10 mouse cellular contexts compared by ENCODE assay signal in genomic region chr5:35827075-35827474, GRCm38 (mm10).
DNase-seq lines count a peak whose midpoint lies in the region; ATAC-seq and TF ChIP-seq lines count a peak whose summit lies in the region.
"Had no signal": no experiment of that assay in that cellular context is flagged by ENCODE, and none has a peak within 500 bp of the region (broad histone marks: within the 10 kb centered on the region; RNA-seq: fewer than 3 reads in every experiment).

No protein-coding gene starts in this region.

- H3K4me1 ChIP-seq in heart, embryonic 10.5 days, result peaks cover 10% of the 10 kb centered on the region; the same call in 1 of the 2 replicates
- H3K4me1 ChIP-seq in hindbrain, embryonic 14.5 days (replicated peaks; ENCODE audit: control insufficient read depth, insufficient read depth, low read length), result no peaks in the 10 kb centered on the region
- H3K4me1 ChIP-seq in limb, embryonic 14.5 days (ENCODE audit: control insufficient read depth, insufficient read depth, low read length), result no peaks in the 10 kb centered on the region

- no peak overlapping the region for H3K4me3 ChIP-seq in heart, embryonic 10.5 days
- no peak overlapping the region for H3K4me3 ChIP-seq in hindbrain, embryonic 14.5 days (replicated peaks; ENCODE audit: low read length)
- no peak overlapping the region for H3K4me3 ChIP-seq in limb, embryonic 14.5 days (replicated peaks; ENCODE audit: low read length)

- H3K27ac ChIP-seq in heart, embryonic 10.5 days, result peak overlapping the region; percentile 43; the same call in 1 of the 2 replicates
- H3K27ac ChIP-seq in hindbrain, embryonic 14.5 days, result no peak overlapping the region
- H3K27ac ChIP-seq in limb, embryonic 14.5 days (replicated peaks; ENCODE audit: low read depth, low read length), result no peak overlapping the region

- H3K4me2 ChIP-seq in hindbrain, embryonic 14.5 days (replicated peaks), result no peak overlapping the region
- no peak overlapping the region for H3K4me2 ChIP-seq in limb, embryonic 14.5 days (replicated peaks; ENCODE audit: low read depth, low read length, severe bottlenecking)

- WGBS in heart, embryonic 10.5 days, result 46% methylated on average over 14 of the region's 14 CpGs
- WGBS in hindbrain, embryonic 14.5 days, result 23% methylated on average over 14 of the region's 14 CpGs
- WGBS in limb, embryonic 14.5 days, result 67% methylated on average over 14 of the region's 14 CpGs

- no peaks in the 10 kb centered on the region for H3K9me3 ChIP-seq in heart, embryonic 10.5 days
- H3K9me3 ChIP-seq in hindbrain, embryonic 14.5 days (ENCODE audit: control insufficient read depth, low read length), result no peaks in the 10 kb centered on the region
- H3K9me3 ChIP-seq in limb, embryonic 14.5 days (ENCODE audit: control insufficient read depth, low read length), result no peaks in the 10 kb centered on the region

- no peaks in the 10 kb centered on the region for H3K36me3 ChIP-seq in heart, embryonic 10.5 days
- no peaks in the 10 kb centered on the region for H3K36me3 ChIP-seq in hindbrain, embryonic 14.5 days (replicated peaks; ENCODE audit: control insufficient read depth, insufficient read depth)
- no peaks in the 10 kb centered on the region for H3K36me3 ChIP-seq in limb, embryonic 14.5 days (ENCODE audit: control insufficient read depth, insufficient read depth, low read length)

- no peak for DNase-seq in heart, embryonic 10.5 days (ENCODE audit: low spot score)
- no peak for DNase-seq in heart, adult 11 months
- DNase-seq in cerebellum, adult 9-10 months, result peak; percentile 44
- DNase-seq in hindbrain, embryonic 14.5 days (ENCODE audit: low spot score), result no peak
- no peak for DNase-seq in limb, embryonic 14.5 days (ENCODE audit: low spot score)
- DNase-seq in ovary, postnatal 36 days (ENCODE audit: low spot score), result no peak
- no peak for DNase-seq in adipocyte (ENCODE audit: low spot score)
- no peak for DNase-seq in thymus, postnatal 10 days (ENCODE audit: low spot score in 2 of 2)
- DNase-seq: liver had no signal

- H3K27me3 ChIP-seq in heart, embryonic 10.5 days (ENCODE audit: insufficient read depth, poor library complexity, severe bottlenecking), result peaks cover 31% of the 10 kb centered on the region; the same call in 1 of the 2 replicates
- H3K27me3 ChIP-seq in hindbrain, embryonic 14.5 days (ENCODE audit: control insufficient read depth, insufficient read depth, low read length), result no peaks in the 10 kb centered on the region
- H3K27me3 ChIP-seq in limb, embryonic 14.5 days (ENCODE audit: control insufficient read depth, insufficient read depth, low read length), result no peaks in the 10 kb centered on the region

- no peak for TF ChIP-seq POLR2A in limb, embryonic 14.5 days (IDR thresholded peaks at IDR 0.05; ENCODE audit: borderline replicate concordance, extremely low read depth, insufficient read depth, insufficient read length)

- ATAC-seq in hindbrain, embryonic 14.5 days (ENCODE audit: low FRiP score), result peak; percentile 59
- ATAC-seq in limb, embryonic 14.5 days (ENCODE audit: low FRiP score, low read depth), result peak; percentile 83
- ATAC-seq: inflammation-experienced regulatory T-cells, adult 6 months had no signal

- no peak overlapping the region for H3K9ac ChIP-seq in hindbrain, embryonic 14.5 days
- no peak overlapping the region for H3K9ac ChIP-seq in limb, embryonic 14.5 days (ENCODE audit: low read depth, low read length, severe bottlenecking)
